Mouse (Mus musculus): ENCODE data around the gene Gabrg2. TPM values are rescaled to one million over a fixed set of nuclear protein-coding genes. Genes with fewer than 3 reads are reported as not detected.

Gene Gabrg2
- polyA plus RNA-seq, 1 experiment from 2014 or later: 92.8 TPM

GRCm38 (mm10) chr11:41903661-41904060 lies 97.0 kb downstream of the Gabrg2 start:
- 95% methylated on average over 2 of the region's 2 CpGs for WGBS
- Histone ChIP-seq H3K4me3 (replicated peaks) (no peak overlapping the region), H3K4me1 (replicated peaks) (no peaks in the 10 kb centered on the region), H3K9ac (replicated peaks) (no peak overlapping the region), H3K36me3 (no peaks in the 10 kb centered on the region), H3K27me3 (no peaks in the 10 kb centered on the region), H3K27ac (no peak overlapping the region), H3K4me2 (replicated peaks) (no peak overlapping the region), H3K9me3 (no peaks in the 10 kb centered on the region)
- no peak for ATAC-seq

Other genes with a start within 250 kb of the Gabrg2 start
- gene Gabra1, start 182.1 kb upstream of the Gabrg2 start, polyA plus RNA-seq (2015; fragmentation: Nextera tagmentation; extraction: Ambion mirVana): 15.6 and 18.8 TPM in 2 replicates

Data from midbrain, embryonic 13.5 days (tissue).